Mouse (Mus musculus) CH12.LX (cell line): Measurements from ENCODE around the gene Grb10. TPM values are rescaled to one million over a fixed set of nuclear protein-coding genes. Genes with fewer than 3 reads are reported as not detected.

Experiments
- DNase-seq: peaks from one replicate; pipeline ENCODE4 v3.0.0-alpha.2; 2013; ENCODE audit errors: extremely low read depth
- H3K27ac ChIP-seq: 2 replicates; pipeline ENCODE4 v1.5.1; 2012; ENCODE audit warnings: low read depth, mild to moderate bottlenecking, control low read depth, moderate library complexity; ENCODE audit not compliant: insufficient read depth
- H3K27me3 ChIP-seq: replicated peaks from 2 replicates; pipeline ENCODE3; 2012; ENCODE audit warnings: inconsistent platforms
- H3K36me3 ChIP-seq, 2 experiments: replicated peaks in 1 of 2; 2 replicates each; pipeline versions ENCODE3 to v1.6.1; 2012; ENCODE audit warnings: inconsistent platforms in 1 of 2, low read length in 1 of 2, mild to moderate bottlenecking in 1 of 2, mixed read lengths in 1 of 2, moderate library complexity in 1 of 2; ENCODE audit not compliant: control insufficient read depth in 1 of 2, insufficient read depth in 1 of 2
- H3K4me1 ChIP-seq, 2 experiments: 2 replicates each; pipeline ENCODE4 v1.6.1; 2012; ENCODE audit warnings: inconsistent platforms in 1 of 2, moderate library complexity in 1 of 2; ENCODE audit not compliant: insufficient read depth in 2 of 2, control insufficient read depth in 1 of 2
- H3K4me2 ChIP-seq: 2 replicates; pipeline ENCODE4 v1.6.1; 2012; ENCODE audit warnings: low read depth, mild to moderate bottlenecking, control low read depth; ENCODE audit not compliant: poor library complexity, insufficient read depth, severe bottlenecking
- H3K4me3 ChIP-seq, 3 experiments: fragments of 150-350 bp in 1 of 3; sonication (generic) in 1 of 3; replicated peaks in 1 of 3; 2 replicates each; pipeline versions ENCODE3 to v1.5.1; 2011 to 2012; ENCODE audit warnings: low read depth in 2 of 3, low read length in 2 of 3, mild to moderate bottlenecking in 2 of 3, moderate library complexity in 2 of 3, control low read depth in 1 of 3, improper control_type of control experiment in 1 of 3, inconsistent platforms in 1 of 3, mixed read lengths in 1 of 3; ENCODE audit not compliant: poor library complexity in 1 of 3
- H3K79me2 ChIP-seq: replicated peaks from 2 replicates; pipeline ENCODE4 v1.6.1; 2012; ENCODE audit warnings: mild to moderate bottlenecking, moderate library complexity; ENCODE audit not compliant: control insufficient read depth, poor library complexity, insufficient read depth, severe bottlenecking; ENCODE audit errors: extremely low read depth
- H3K9ac ChIP-seq: 2 replicates; pipeline ENCODE4 v1.6.1; 2012; ENCODE audit warnings: low read depth, mild to moderate bottlenecking, control low read depth, moderate library complexity; ENCODE audit not compliant: insufficient read depth
- H3K9me3 ChIP-seq: replicated peaks from 2 replicates; pipeline ENCODE3; 2012; ENCODE audit warnings: low read length, inconsistent platforms, mixed read lengths
- BHLHE40 ChIP-seq: IDR thresholded peaks from 2 replicates; pipeline ENCODE4 v1.6.1; 2011; ENCODE audit warnings: mild to moderate bottlenecking, low read depth, low read length, improper control_type of control experiment
- CHD1 ChIP-seq: IDR thresholded peaks from 2 replicates; pipeline ENCODE4 v1.6.1; 2012; ENCODE audit warnings: low read depth, low read length, improper control_type of control experiment, inconsistent platforms
- ETS1 ChIP-seq: conservative IDR thresholded peaks from 2 replicates; pipeline ENCODE4 v1.6.1; 2012; ENCODE audit warnings: low read depth, mild to moderate bottlenecking, inconsistent platforms, low read length, improper control_type of control experiment, moderate library complexity
- KAT2A ChIP-seq: IDR thresholded peaks from 2 replicates; pipeline ENCODE4 v1.6.1; 2012; ENCODE audit warnings: low read length, improper control_type of control experiment, inconsistent platforms; ENCODE audit not compliant: insufficient replicate concordance
- MAFK ChIP-seq: IDR thresholded peaks from 2 replicates; pipeline ENCODE4 v1.6.1; 2011; ENCODE audit warnings: low read length, improper control_type of control experiment; ENCODE audit not compliant: insufficient replicate concordance
- MAX ChIP-seq: IDR thresholded peaks from 2 replicates; pipeline ENCODE4 v1.6.1; 2011; ENCODE audit warnings: low read length, improper control_type of control experiment
- MEF2A ChIP-seq: IDR thresholded peaks from 2 replicates; pipeline ENCODE4 v1.6.1; 2014; ENCODE audit warnings: low read depth, mild to moderate bottlenecking, inconsistent platforms, low read length, improper control_type of control experiment, borderline replicate concordance
- MYC ChIP-seq: IDR thresholded peaks from 2 replicates; pipeline ENCODE4 v1.6.1; 2011; ENCODE audit warnings: low read depth, mild to moderate bottlenecking, improper control_type of control experiment, low read length
- NELFE ChIP-seq: IDR thresholded peaks from 2 replicates; pipeline ENCODE4 v1.6.1; 2011; ENCODE audit warnings: low read depth, low read length, improper control_type of control experiment
- POLR2A ChIP-seq: IDR thresholded peaks from 2 replicates; pipeline ENCODE4 v1.6.1; 2011; ENCODE audit warnings: low read depth, mild to moderate bottlenecking, improper control_type of control experiment, low read length
- POLR2AphosphoS2 ChIP-seq: IDR thresholded peaks from 2 replicates; pipeline ENCODE4 v1.6.1; 2011; ENCODE audit warnings: low read depth, low read length, improper control_type of control experiment
- SIN3A ChIP-seq: IDR thresholded peaks from 2 replicates; pipeline ENCODE4 v1.6.1; 2012; ENCODE audit warnings: low read length, improper control_type of control experiment, inconsistent platforms
- TBP ChIP-seq: conservative IDR thresholded peaks from 2 replicates; pipeline ENCODE4 v1.6.1; 2011; ENCODE audit warnings: low read depth, low read length, improper control_type of control experiment
- ZMIZ1 ChIP-seq: IDR thresholded peaks from 2 replicates; pipeline ENCODE4 v1.6.1; 2012; ENCODE audit warnings: low read depth, mild to moderate bottlenecking, inconsistent platforms, low read length, improper control_type of control experiment
- dilution Hi-C: fragments of 300-500 bp; cut with MboI; formaldehyde crosslinking; loops from 2 replicates; pipeline ENCODE4 v1.14.3; 2020; ENCODE audit warnings: low sequenced_read_pairs; ENCODE audit not compliant: extremely low pct_unique_long_range_greater_than_20kb, extremely low pct_ligation_motif_present
- in situ Hi-C: fragments of 300-500 bp; cut with MboI; formaldehyde crosslinking; loops from 3 replicates; pipeline ENCODE4 v1.14.3; 2019; ENCODE audit warnings: low sequenced_read_pairs, low pct_ligation_motif_present, low pct_unique_long_range_greater_than_20kb, mixed read lengths
- polyA plus RNA-seq: library from polyadenylated mRNA; unstranded; fragments of >175 nt; gene quantifications from 2 replicates; pipeline ENCODE4 v1.2.1, GENCODE M21; 2012; ENCODE audit warnings: low read depth; ENCODE audit not compliant: insufficient read length
- total RNA-seq, 2 experiments: library from RNA; depleted of rRNA; stranded (reverse); fragments of 300-350 nt in 1 of 2; fragments of >200 nt in 1 of 2; gene quantifications; 2 replicates each; pipeline ENCODE4 v1.2.3; 2012 to 2014

The Grb10 gene
- total and polyA plus RNA-seq, 3 experiments: 38.4 to 189 (median 137) TPM

GRCm38 (mm10) chr11:11963587-11963986 is 74.9 kb downstream of the Grb10 start:
- dilution Hi-C loops (loop anchor here (25.0 kb wide), 1 partner anchor 151 kb away; the partner anchor contains the start of gene Fignl1), in situ Hi-C loops (loop anchor here (25.0 kb wide), 1 partner anchor 276 kb away; the partner anchor contains the start of gene Ikzf1)
- H3K4me1 ChIP-seq: peaks cover 32 to 96% of the 10 kb centered on the region in 2 experiments
- peak overlapping the region; percentile 69 for H3K27ac ChIP-seq
- H3K9ac ChIP-seq: peak overlapping the region; percentile 54
- DNase-seq: peak; percentile 91
- H3K9me3 ChIP-seq: no peaks in the 10 kb centered on the region
- H3K27me3 ChIP-seq: no peaks in the 10 kb centered on the region
- H3K36me3 ChIP-seq: no peaks in the 10 kb centered on the region
- TF ChIP-seq TBP: peak; percentile 84
- peak; percentile 61; the same call in 1 of the 2 replicates for TF ChIP-seq POLR2A
- no peak for TF ChIP-seq KAT2A
- TF ChIP-seq ZMIZ1: peak; percentile 41; the same call in 1 of the 2 replicates
- TF ChIP-seq SIN3A: no peak
- TF ChIP-seq ETS1: peak; percentile 57
- TF ChIP-seq MAFK: no peak
- peak; percentile 66; the same call in 1 of the 2 replicates for TF ChIP-seq BHLHE40
- no peak overlapping the region for H3K4me3 ChIP-seq
- no peaks in the 10 kb centered on the region for H3K79me2 ChIP-seq
- 0 out of 2 replicates have a peak overlapping the region, but pooled peaks have one; percentile 3 for H3K4me2 ChIP-seq

GRCm38 (mm10) chr11:11963065-11963464 is 75.4 kb downstream of the Grb10 start:
- no peaks in the 10 kb centered on the region for H3K36me3 ChIP-seq
- DNase-seq: no peak
- no peaks in the 10 kb centered on the region for H3K79me2 ChIP-seq
- no peak overlapping the region for H3K4me3 ChIP-seq
- H3K27ac ChIP-seq: peak overlapping the region; percentile 69
- no peaks in the 10 kb centered on the region for H3K9me3 ChIP-seq
- dilution Hi-C loops: loop anchor here (25.0 kb wide), 1 partner anchor 151 kb away; the partner anchor contains the start of gene Fignl1
- TF ChIP-seq TBP (no peak), POLR2AphosphoS2 (peak; percentile 56; the same call in 1 of the 2 replicates), CHD1 (peak; percentile 83)
- 0 out of 2 replicates have a peak overlapping the region, but pooled peaks have one; percentile 3 for H3K4me2 ChIP-seq
- H3K4me1 ChIP-seq: peaks cover 34 to 96% of the 10 kb centered on the region in 2 experiments
- in situ Hi-C loops: loop anchor here (25.0 kb wide), 1 partner anchor 276 kb away; the partner anchor contains the start of gene Ikzf1
- H3K27me3 ChIP-seq: no peaks in the 10 kb centered on the region
- peak overlapping the region; percentile 54 for H3K9ac ChIP-seq

GRCm38 (mm10) chr11:11962629-11962954 is 75.9 kb downstream of the Grb10 start:
- H3K36me3 ChIP-seq: no peaks in the 10 kb centered on the region
- TF ChIP-seq NELFE: no peak
- TF ChIP-seq TBP: peak; percentile 30; the same call in 1 of the 2 replicates
- TF ChIP-seq MYC: peak; percentile 92
- no peak for TF ChIP-seq MEF2A
- peak; percentile 78; the same call in 1 of the 2 replicates for TF ChIP-seq MAX
- peaks cover 37 to 96% of the 10 kb centered on the region in 2 experiments for H3K4me1 ChIP-seq
- H3K27ac ChIP-seq: peak overlapping the region; percentile 62
- dilution Hi-C loops: loop anchor here (25.0 kb wide), 1 partner anchor 150 kb away; the partner anchor contains the start of gene Fignl1
- no peak overlapping the region for H3K4me2 ChIP-seq
- in situ Hi-C loops: loop anchor here (25.0 kb wide), 1 partner anchor 275 kb away; the partner anchor contains the start of gene Ikzf1
- H3K4me3 ChIP-seq: no peak overlapping the region
- peak overlapping the region; percentile 82; the same call in 1 of the 2 replicates for H3K9ac ChIP-seq
- no peaks in the 10 kb centered on the region for H3K9me3 ChIP-seq
- no peaks in the 10 kb centered on the region for H3K27me3 ChIP-seq
- H3K79me2 ChIP-seq: no peaks in the 10 kb centered on the region
- peak; percentile 74 for DNase-seq
